Mouse (Mus musculus) hindbrain, embryonic 16.5 days (tissue): ENCODE measurements at regions not wholly inside any gene's neighbourhood (a gene's known extent, or its start where the extent isn't known, plus 50 kb on each side); places are given as distances from the start of the nearest gene placed in this dataset.

Experiments
- ATAC-seq: fragments of 200-750 bp; cut with Nextera tagmentation; 2 replicates; pipeline ENCODE4 v1.8.0; 2017; ENCODE audit warnings: moderate TSS enrichment, moderate library complexity
- H3K27ac ChIP-seq: fragments of 300-500 bp; sonication (generic); 2 replicates; pipeline ENCODE4 v1.5.1; 2014; ENCODE audit warnings: low read depth, mild to moderate bottlenecking, control low read depth, low read length, moderate library complexity
- H3K27me3 ChIP-seq: fragments of 300-500 bp; sonication (generic); replicated peaks from 2 replicates; pipeline ENCODE4 v1.6.1; 2014; ENCODE audit warnings: low read length; ENCODE audit not compliant: control insufficient read depth, insufficient read depth
- H3K36me3 ChIP-seq: fragments of 300-500 bp; sonication (generic); 2 replicates; pipeline ENCODE4 v1.6.1; 2014; ENCODE audit warnings: mild to moderate bottlenecking, low read length, moderate library complexity, mixed read lengths; ENCODE audit not compliant: control insufficient read depth, insufficient read depth
- H3K4me1 ChIP-seq: fragments of 300-500 bp; sonication (generic); 2 replicates; pipeline ENCODE4 v1.6.1; 2014; ENCODE audit warnings: low read depth, low read length; ENCODE audit not compliant: control insufficient read depth, insufficient read depth
- H3K4me2 ChIP-seq: fragments of 300-500 bp; sonication (generic); 2 replicates; pipeline ENCODE4 v1.6.1; 2014; ENCODE audit warnings: mild to moderate bottlenecking, low read length, control low read depth, moderate library complexity
- H3K4me3 ChIP-seq: fragments of 300-500 bp; sonication (generic); 2 replicates; pipeline ENCODE4 v1.5.1; 2014; ENCODE audit warnings: mild to moderate bottlenecking, low read length, control low read depth, moderate library complexity
- H3K9ac ChIP-seq: fragments of 300-500 bp; sonication (generic); 2 replicates; pipeline ENCODE4 v1.6.1; 2014; ENCODE audit warnings: low read depth, mild to moderate bottlenecking, control low read depth, low read length, moderate library complexity
- H3K9me3 ChIP-seq: fragments of 300-500 bp; sonication (generic); 2 replicates; pipeline ENCODE4 v1.6.1; 2014; ENCODE audit warnings: mild to moderate bottlenecking, low read length, moderate library complexity; ENCODE audit not compliant: control insufficient read depth
- whole genome bisulfite sequencing: fragments of 180-500 bp; shearing (Covaris S2); extraction: QIAGEN DNeasy Blood & Tissue Kit; methylation state at CpG from one replicate; pipeline ENCODE4 v1.1.7; 2014; 5-methylcytosine and 5-hydroxymethylcytosine counted together

DNA sequence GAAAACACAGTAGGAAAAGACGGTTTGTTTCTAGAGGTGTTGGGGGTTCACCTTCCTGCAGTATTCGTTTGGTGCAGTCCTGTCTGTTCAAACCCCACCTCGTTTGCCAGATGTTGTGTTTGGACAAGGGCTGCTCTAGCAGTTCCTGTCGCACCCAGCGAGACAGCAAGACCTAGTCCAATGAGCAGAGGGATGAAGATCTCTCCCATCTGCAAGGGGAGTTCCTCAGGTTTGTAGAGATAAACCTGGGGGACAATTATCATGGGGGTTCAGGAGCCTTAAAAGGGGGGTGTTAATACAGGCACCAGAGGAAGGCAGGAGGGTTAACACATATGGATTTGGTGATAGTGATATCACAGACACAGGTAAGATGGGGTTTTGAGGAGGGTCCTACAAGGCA, 119.4 kb upstream of the Tmem164 start:
- H3K4me3 ChIP-seq = no peak overlapping the region
- H3K27ac ChIP-seq = no peak overlapping the region
- no peaks in the 10 kb centered on the region for H3K9me3 ChIP-seq
- H3K4me1 ChIP-seq = no peaks in the 10 kb centered on the region
- WGBS = 80% methylated on average over 5 of the region's 5 CpGs
- ATAC-seq = no peak
- H3K4me2 ChIP-seq = no peak overlapping the region
- H3K27me3 ChIP-seq = no peaks in the 10 kb centered on the region
- no peaks in the 10 kb centered on the region for H3K36me3 ChIP-seq
- H3K9ac ChIP-seq = no peak overlapping the region

DNA sequence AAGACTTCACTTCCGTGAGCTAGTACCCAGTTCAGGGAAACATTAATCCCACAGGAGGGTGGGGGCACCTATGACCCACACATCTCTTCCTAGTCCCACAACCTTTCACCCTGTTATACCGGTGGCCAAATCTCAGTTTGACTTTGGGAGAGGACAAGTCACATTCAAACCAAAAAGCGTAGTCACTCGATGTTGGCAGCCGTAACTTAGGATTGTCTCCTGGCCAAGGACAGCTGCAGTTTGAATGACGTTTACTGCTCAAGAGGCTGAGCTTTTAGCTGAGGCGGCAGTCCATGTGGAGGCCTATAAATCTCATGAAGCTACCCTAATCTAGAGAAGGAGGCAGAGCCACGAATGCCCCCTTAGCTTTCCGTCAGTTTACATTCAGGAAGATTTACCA, 117.0 kb upstream of the Tmem164 start:
- no peak for ATAC-seq
- Histone ChIP-seq H3K9ac (no peak overlapping the region), H3K27me3 (peaks cover 2% of the 10 kb centered on the region; the same call in 1 of the 2 replicates), H3K27ac (no peak overlapping the region), H3K4me1 (no peaks in the 10 kb centered on the region), H3K9me3 (no peaks in the 10 kb centered on the region), H3K36me3 (no peaks in the 10 kb centered on the region), H3K4me3 (no peak overlapping the region), H3K4me2 (no peak overlapping the region)
- WGBS = 74% methylated on average over 9 of the region's 9 CpGs

DNA sequence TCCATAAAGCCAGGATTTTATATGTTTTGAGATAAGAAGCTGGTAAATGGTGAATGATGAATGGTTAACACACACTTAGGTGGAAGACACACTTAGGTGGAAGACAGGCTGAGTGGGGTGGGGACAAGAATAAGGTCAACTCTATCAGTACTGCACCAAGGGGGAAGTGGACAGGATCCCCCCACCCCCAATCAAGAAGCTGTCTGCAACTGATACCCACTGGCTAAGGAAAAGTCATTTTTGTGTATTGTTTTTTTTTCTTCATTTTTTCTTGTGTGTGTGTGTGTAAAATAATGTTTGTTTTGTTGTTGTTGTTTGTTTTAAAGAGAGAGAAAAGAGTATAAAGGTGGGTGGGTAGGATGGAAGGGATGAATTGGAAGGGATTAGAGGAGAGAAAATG, 109.4 kb upstream of the Tmem164 start:
- Histone ChIP-seq H3K27me3 (peaks cover 2% of the 10 kb centered on the region; the same call in 1 of the 2 replicates), H3K4me2 (no peak overlapping the region), H3K9me3 (no peaks in the 10 kb centered on the region), H3K4me3 (no peak overlapping the region), H3K27ac (no peak overlapping the region), H3K4me1 (no peaks in the 10 kb centered on the region), H3K36me3 (no peaks in the 10 kb centered on the region), H3K9ac (no peak overlapping the region)
- ATAC-seq = no peak

DNA sequence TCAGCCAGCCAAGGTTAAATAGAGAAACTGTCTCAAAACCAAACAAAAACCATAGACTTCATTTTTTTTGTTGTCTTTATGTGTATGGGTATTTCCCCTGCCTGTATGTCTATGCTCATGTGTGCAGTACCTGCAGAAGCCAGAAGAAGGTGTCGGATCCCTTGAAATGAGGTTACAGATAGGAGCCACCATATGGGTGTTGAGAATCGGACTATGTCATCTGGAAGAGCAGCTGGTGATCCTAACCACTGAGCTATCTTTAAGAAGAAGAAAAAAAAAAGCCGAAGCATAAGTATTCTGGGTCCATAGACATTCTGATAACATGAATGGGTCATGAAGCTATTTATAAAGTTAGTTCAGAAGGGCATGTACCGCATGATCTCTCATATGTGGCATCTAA, 107.2 kb upstream of the Tmem164 start:
- Histone ChIP-seq H3K9me3 (no peaks in the 10 kb centered on the region), H3K4me1 (no peaks in the 10 kb centered on the region), H3K4me3 (no peak overlapping the region), H3K36me3 (no peaks in the 10 kb centered on the region), H3K27me3 (no peaks in the 10 kb centered on the region), H3K9ac (no peak overlapping the region), H3K27ac (no peak overlapping the region), H3K4me2 (no peak overlapping the region)
- WGBS = 89% methylated on average over 4 of the region's 4 CpGs
- ATAC-seq = no peak

DNA sequence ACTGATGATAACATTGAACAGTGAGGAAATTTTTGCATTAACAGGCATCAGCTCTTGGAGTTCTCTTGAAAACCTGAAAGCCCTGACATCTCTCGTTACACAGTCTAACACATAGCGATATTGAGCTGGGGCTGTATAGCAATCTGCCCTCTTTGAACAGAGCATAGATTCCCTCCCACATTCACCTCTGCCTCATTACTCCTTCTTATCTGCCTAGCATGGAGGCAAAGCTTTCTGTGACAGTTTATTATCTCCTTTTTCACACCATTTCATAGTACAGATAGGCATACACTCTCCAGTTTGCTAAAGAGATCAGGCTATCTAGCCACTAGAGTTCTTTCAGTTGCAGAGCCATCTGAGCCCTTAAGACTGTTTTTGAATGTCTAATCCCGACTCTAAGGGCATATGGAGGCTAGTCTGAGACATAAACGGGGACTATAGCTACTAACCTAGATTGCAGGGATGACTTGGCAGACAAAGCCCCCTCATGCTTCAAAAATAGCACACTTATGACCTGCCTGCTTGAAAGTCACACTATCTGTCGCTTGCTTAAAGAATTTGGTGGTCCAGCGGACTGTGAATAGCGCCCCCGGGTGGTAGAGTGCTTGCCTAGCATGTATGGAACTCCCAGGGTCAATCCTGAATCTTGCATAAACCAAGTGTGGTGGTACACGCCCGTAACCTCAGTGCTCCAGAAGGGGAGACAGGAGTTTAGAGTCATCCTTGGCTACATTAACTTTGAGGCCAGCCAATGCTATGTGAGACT, 106.1 kb upstream of the Tmem164 start:
- no peaks in the 10 kb centered on the region for H3K27me3 ChIP-seq
- H3K4me3 ChIP-seq = no peak overlapping the region
- no peaks in the 10 kb centered on the region for H3K36me3 ChIP-seq
- ATAC-seq = no peak
- no peak overlapping the region for H3K4me2 ChIP-seq
- no peaks in the 10 kb centered on the region for H3K4me1 ChIP-seq
- H3K9me3 ChIP-seq = no peaks in the 10 kb centered on the region
- no peak overlapping the region for H3K27ac ChIP-seq
- 65% methylated on average over 10 of the region's 10 CpGs for WGBS
- H3K9ac ChIP-seq = no peak overlapping the region

DNA sequence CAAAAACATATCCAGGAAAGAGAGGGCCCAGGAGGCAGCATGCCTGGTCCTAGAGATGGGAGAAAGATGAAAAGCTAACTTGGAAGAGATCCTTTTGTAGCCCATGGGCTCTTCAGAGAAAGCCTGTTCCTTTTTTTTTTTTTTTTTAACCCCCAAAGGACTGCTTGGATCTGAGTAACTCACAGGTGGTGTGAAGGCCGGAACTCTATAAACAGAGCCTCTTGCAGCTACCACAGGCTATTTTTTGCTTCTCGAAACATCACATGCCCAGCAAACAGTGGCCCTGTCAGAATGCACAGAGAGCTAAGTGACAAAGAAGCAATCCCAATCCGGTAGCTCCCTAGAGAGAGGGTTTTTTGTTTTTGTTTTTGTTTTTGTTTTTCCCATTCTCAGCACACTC, 105.1 kb upstream of the Tmem164 start:
- H3K27me3 ChIP-seq = no peaks in the 10 kb centered on the region
- no peak overlapping the region for H3K27ac ChIP-seq
- no peak overlapping the region for H3K9ac ChIP-seq
- no peaks in the 10 kb centered on the region for H3K9me3 ChIP-seq
- 67% methylated on average over 3 of the region's 3 CpGs for whole genome bisulfite sequencing
- H3K4me1 ChIP-seq = no peaks in the 10 kb centered on the region
- H3K36me3 ChIP-seq = no peaks in the 10 kb centered on the region
- no peak for ATAC-seq
- no peak overlapping the region for H3K4me2 ChIP-seq
- H3K4me3 ChIP-seq = no peak overlapping the region

DNA sequence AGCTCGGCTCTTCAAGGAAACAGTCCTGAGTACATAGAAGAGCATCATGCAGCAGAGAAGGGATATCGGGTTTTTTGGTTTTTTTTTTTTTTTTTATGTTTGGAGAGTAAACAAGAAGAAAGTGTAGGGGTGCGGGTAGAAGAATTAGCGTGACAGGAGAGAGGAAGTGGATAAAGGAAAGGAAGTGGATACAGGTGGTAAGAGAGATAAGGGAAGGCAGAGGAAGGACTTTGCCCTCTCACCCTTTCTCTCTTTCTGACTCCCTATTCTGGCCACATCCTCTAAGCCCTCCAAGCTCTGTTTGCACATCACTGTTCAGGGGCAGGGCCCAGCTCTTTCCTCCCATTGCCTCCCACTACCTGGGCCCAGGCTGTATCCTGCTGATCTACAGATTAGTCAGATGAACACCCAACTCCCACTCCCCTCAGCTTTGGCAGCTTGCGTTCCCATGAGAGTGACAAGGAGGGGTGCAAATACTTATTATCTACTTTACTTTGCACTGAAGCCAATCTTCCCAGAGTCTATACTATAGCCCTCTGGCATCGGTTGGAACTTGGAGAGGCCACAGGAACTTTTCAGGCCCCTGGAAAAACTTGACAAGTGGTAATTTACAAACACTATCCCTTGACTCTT, 103.6 kb upstream of the Tmem164 start:
- Histone ChIP-seq H3K4me3 (no peak overlapping the region), H3K4me1 (no peaks in the 10 kb centered on the region), H3K4me2 (no peak overlapping the region), H3K36me3 (no peaks in the 10 kb centered on the region), H3K27ac (no peak overlapping the region), H3K9me3 (no peaks in the 10 kb centered on the region), H3K27me3 (no peaks in the 10 kb centered on the region), H3K9ac (no peak overlapping the region)
- WGBS = 89% methylated on average over 6 of the region's 6 CpGs
- no peak for ATAC-seq

DNA sequence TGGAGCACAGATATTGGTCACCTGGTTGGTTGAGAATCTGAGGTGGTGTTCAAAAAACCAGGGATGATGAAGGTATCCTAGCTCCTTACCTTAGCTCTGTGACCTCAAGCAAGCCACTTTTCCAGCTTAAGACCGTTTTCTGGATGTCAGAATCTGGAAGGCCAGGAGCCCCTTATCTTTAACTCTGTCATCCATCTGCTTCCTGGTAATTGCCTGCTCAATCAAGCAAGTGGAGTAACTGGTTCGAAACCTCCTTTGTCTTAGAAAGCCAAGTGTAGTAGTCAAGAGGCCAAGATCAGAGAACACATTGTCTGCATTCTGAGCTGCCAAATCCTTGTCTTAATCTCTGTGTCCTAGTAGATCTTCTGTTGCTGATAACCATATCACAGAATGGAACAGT, 95.9 kb upstream of the Tmem164 start:
- Histone ChIP-seq H3K27me3 (no peaks in the 10 kb centered on the region), H3K4me1 (no peaks in the 10 kb centered on the region), H3K9me3 (no peaks in the 10 kb centered on the region), H3K4me2 (no peak overlapping the region), H3K27ac (no peak overlapping the region), H3K9ac (no peak overlapping the region), H3K4me3 (no peak overlapping the region), H3K36me3 (no peaks in the 10 kb centered on the region)
- 87% methylated on average over 2 of the region's 2 CpGs for WGBS
- ATAC-seq = no peak

DNA sequence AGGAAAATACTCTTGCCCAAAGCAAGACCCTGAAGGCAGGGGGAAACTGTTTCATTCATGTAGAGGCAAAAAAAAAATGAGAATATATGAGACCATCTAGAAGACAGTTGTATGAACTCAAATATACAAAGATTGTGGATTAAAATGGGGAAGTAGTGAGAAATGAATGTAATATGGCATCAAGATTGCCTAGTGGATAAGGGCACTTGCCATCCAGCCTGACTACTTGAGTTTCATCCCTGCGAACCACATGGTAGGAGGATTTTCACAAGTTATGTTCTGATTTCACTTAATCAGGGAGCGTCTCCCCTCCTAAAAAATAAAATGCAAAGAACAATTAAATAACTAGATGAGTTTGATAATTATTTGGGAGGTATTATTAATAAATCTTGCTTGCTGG, 81.8 kb upstream of the Tmem164 start:
- Histone ChIP-seq H3K9ac (no peak overlapping the region), H3K4me2 (no peak overlapping the region), H3K27me3 (no peaks in the 10 kb centered on the region; the same call in 1 of the 2 replicates), H3K4me3 (no peak overlapping the region), H3K27ac (no peak overlapping the region), H3K36me3 (no peaks in the 10 kb centered on the region), H3K9me3 (no peaks in the 10 kb centered on the region), H3K4me1 (no peaks in the 10 kb centered on the region)
- 92% methylated on average over 2 of the region's 2 CpGs for WGBS
- ATAC-seq = no peak
